Mouse (Mus musculus) liver, embryonic 14.5 days (tissue): ENCODE measurements around the gene E2f8. TPM values are rescaled to one million over a fixed set of nuclear protein-coding genes. Genes with fewer than 3 reads are reported as not detected.

ENCODE experiments used
- ATAC-seq: fragments of 200-750 bp; cut with Nextera tagmentation; 2 replicates; pipeline ENCODE4 v1.8.0; 2017; ENCODE audit warnings: moderate number of reproducible peaks, mild to moderate bottlenecking, moderate library complexity; ENCODE audit not compliant: insufficient read depth
- DNase-seq, 3 experiments: peaks; one replicate each; pipeline ENCODE4 v3.0.0-alpha.2; 2012 to 2013; ENCODE audit warnings: low read depth in 3 of 3, low spot score in 3 of 3
- H3K27ac ChIP-seq: fragments of 300-500 bp; sonication (generic); 2 replicates; pipeline ENCODE4 v1.5.1; 2014; ENCODE audit warnings: moderate library complexity, mild to moderate bottlenecking, control low read depth, inconsistent platforms
- H3K27me3 ChIP-seq: fragments of 300-500 bp; sonication (generic); 2 replicates; pipeline ENCODE4 v1.6.1; 2014; ENCODE audit warnings: mild to moderate bottlenecking, low read length, moderate library complexity; ENCODE audit not compliant: control insufficient read depth, insufficient read depth
- H3K36me3 ChIP-seq: fragments of 300-500 bp; sonication (generic); replicated peaks from 2 replicates; pipeline ENCODE4 v1.6.1; 2014; ENCODE audit warnings: low read depth; ENCODE audit not compliant: control insufficient read depth, insufficient read depth
- H3K4me1 ChIP-seq, 2 experiments: fragments of 200-500 bp in 1 of 2; fragments of 300-500 bp in 1 of 2; sonication (generic) in 1 of 2; replicated peaks; 2 replicates each; pipeline ENCODE4 v1.6.1; 2012 to 2014; ENCODE audit warnings: antibody characterized with exemption in 1 of 2, inconsistent platforms in 1 of 2, low read length in 1 of 2; ENCODE audit not compliant: control insufficient read depth in 2 of 2, insufficient read depth in 2 of 2
- H3K4me2 ChIP-seq: fragments of 300-500 bp; sonication (generic); 2 replicates; pipeline ENCODE4 v1.6.1; 2014; ENCODE audit warnings: low read depth, mild to moderate bottlenecking, control low read depth, moderate library complexity
- H3K4me3 ChIP-seq, 2 experiments: fragments of 200-500 bp in 1 of 2; fragments of 300-500 bp in 1 of 2; sonication (generic) in 1 of 2; 2 replicates each; pipeline ENCODE4 v1.5.1; 2012 to 2014; ENCODE audit warnings: low read depth in 2 of 2, low read length in 2 of 2, mild to moderate bottlenecking in 2 of 2, control low read depth in 1 of 2, inconsistent platforms in 1 of 2, moderate library complexity in 1 of 2; ENCODE audit not compliant: insufficient read depth in 1 of 2
- H3K9ac ChIP-seq: fragments of 300-500 bp; sonication (generic); replicated peaks from 2 replicates; pipeline ENCODE4 v1.6.1; 2014; ENCODE audit warnings: mild to moderate bottlenecking, control low read depth, moderate library complexity
- H3K9me3 ChIP-seq: fragments of 300-500 bp; sonication (generic); 2 replicates; pipeline ENCODE4 v1.6.1; 2016; ENCODE audit warnings: low read length, mixed read lengths; ENCODE audit not compliant: control insufficient read depth
- CTCF ChIP-seq: IDR thresholded peaks from 2 replicates; pipeline ENCODE4 v1.5.1; 2016; ENCODE audit warnings: antibody characterized with exemption, low read depth, control low read depth
- EP300 ChIP-seq: IDR thresholded peaks from 2 replicates; pipeline ENCODE4 v1.6.1; 2016; ENCODE audit warnings: antibody characterized with exemption, low read depth
- WGBS: fragments of 180-500 bp; shearing (Covaris S2); extraction: QIAGEN DNeasy Blood & Tissue Kit; methylation state at CpG from one replicate; pipeline ENCODE4 v1.1.7; 2014; ENCODE audit not compliant: insufficient replicate concordance; 5-methylcytosine and 5-hydroxymethylcytosine counted together
- polyA plus RNA-seq, 2 experiments: library from polyadenylated mRNA; depleted of rRNA in 1 of 2; stranded (reverse) in 1 of 2; unstranded in 1 of 2; fragments of >200 nt; fragmentation: Nextera tagmentation in 1 of 2; extraction: Ambion mirVana in 1 of 2; gene quantifications; 2 replicates each; pipeline versions ENCODE4 v1.2.1 to v1.2.3; 2012 to 2014

Gene E2f8
- polyA plus RNA-seq, 2 experiments: 25.9 to 28.2 TPM

DNA sequence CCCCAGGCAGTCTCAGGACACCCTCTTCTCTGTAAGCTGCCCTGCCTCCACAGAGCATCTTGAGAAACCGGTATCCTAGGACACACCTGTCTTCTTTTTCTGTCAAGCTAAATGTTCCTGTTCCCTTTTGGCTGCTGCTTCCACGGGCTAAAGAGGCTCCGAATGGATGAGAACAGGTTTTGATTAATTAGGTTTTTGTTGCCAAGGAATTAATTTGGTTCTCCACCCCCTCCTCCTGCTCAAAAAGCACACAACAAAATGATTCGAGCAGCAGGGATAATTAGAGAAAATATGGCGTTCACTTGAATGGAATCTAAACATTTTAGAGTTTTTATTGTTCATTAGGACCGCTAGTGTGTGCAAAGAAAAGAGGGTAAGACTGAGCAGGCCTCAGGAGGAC lies 28.9 kb upstream of the E2f8 start:
- ATAC-seq (no peak), DNase-seq (no peak)
- no peak for TF ChIP-seq EP300
- no peak for TF ChIP-seq CTCF
- no peaks in the 10 kb centered on the region for H3K9me3 ChIP-seq
- no peak overlapping the region for H3K4me3 ChIP-seq
- H3K4me2 ChIP-seq: no peak overlapping the region
- no peaks in the 10 kb centered on the region for H3K36me3 ChIP-seq
- H3K4me1 ChIP-seq: peaks cover 3 to 9% of the 10 kb centered on the region in 2 experiments; a peak in 3 of 4 replicates
- 63% methylated on average over 6 of the region's 6 CpGs for WGBS
- no peak overlapping the region for H3K9ac ChIP-seq
- H3K27ac ChIP-seq: no peak overlapping the region
- H3K27me3 ChIP-seq: no peaks in the 10 kb centered on the region

- WGBS: 30% methylated on average over 4 of the region's 4 CpGs
- peaks cover 3 to 9% of the 10 kb centered on the region in 2 experiments; a peak in 3 of 4 replicates for H3K4me1 ChIP-seq
- no peak overlapping the region for H3K4me2 ChIP-seq
- ATAC-seq (no peak), DNase-seq (no peak)
- H3K27me3 ChIP-seq: no peaks in the 10 kb centered on the region
- TF ChIP-seq EP300: no peak
- TF ChIP-seq CTCF: no peak
- no peaks in the 10 kb centered on the region for H3K36me3 ChIP-seq
- H3K4me3 ChIP-seq: no peak overlapping the region
- no peak overlapping the region for H3K27ac ChIP-seq
- H3K9me3 ChIP-seq: no peaks in the 10 kb centered on the region
- no peak overlapping the region for H3K9ac ChIP-seq
These were observed 27.9 kb upstream of the E2f8 start for GRCm38 (mm10) chr7:48909342-48909671.

DNA sequence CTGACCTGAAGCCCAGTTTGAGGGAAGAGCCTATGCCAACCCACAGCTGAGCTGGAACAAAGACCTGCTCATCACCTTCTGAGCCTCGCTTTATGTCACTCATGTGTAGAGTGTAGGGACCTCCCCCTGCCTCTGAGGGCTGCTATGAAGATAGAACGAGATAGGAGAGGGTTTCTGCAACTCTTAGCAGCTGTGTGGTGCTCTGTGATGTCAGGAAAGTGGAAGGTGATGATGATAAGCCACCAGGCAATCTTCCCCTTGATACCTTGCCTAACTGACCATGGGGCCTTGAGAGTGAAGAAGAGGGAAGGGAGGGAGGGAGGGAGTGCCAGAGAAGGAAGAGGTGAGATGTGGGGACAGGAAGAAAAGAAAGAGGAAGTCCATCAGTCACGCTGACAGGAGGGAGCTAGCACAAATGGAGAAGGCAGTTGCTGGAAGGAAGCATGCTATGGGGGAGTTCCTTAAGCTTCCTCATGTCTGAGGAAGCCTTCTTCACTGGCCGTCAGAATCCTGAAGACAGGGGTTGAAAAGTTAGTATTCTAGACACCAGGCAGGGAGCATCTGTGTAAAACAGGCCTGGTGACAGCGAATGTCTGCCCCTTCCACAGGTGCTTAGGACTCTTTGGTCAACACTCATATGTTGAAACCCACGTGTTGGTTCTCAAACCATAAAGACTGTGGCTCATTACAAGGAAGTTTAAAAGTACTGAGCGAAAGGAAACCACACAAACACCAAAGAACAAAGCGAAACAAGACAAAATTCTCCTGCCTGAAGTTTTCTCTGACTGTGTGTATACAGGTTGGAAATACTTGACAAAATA lies 27.3 kb upstream of the E2f8 start, which contains the start of gene Nav2:
Nav2 (plus strand) TSS at position 196 of the 821 bp plus-strand sequence.
- Histone ChIP-seq H3K4me2 (no peak within 1 kb of the TSS), H3K36me3 (no peaks in the 10 kb centered on the region), H3K9me3 (no peaks in the 10 kb centered on the region), H3K27ac (no peak within 1 kb of the TSS), H3K4me3 (no peak within 1 kb of the TSS), H3K4me1 (peaks cover 3 to 9% of the 10 kb centered on the region in 2 experiments; a peak in 3 of 4 replicates), H3K27me3 (no peaks in the 10 kb centered on the region), H3K9ac (no peak within 1 kb of the TSS)
- DNase-seq (peak in 2 of 3 experiments; percentile 0 to 4), ATAC-seq (peak; percentile 41; the same call in 1 of the 2 replicates)
- TF ChIP-seq CTCF (no peak), EP300 (no peak)
- 12% methylated on average over 8 of the region's 8 CpGs for WGBS

DNA sequence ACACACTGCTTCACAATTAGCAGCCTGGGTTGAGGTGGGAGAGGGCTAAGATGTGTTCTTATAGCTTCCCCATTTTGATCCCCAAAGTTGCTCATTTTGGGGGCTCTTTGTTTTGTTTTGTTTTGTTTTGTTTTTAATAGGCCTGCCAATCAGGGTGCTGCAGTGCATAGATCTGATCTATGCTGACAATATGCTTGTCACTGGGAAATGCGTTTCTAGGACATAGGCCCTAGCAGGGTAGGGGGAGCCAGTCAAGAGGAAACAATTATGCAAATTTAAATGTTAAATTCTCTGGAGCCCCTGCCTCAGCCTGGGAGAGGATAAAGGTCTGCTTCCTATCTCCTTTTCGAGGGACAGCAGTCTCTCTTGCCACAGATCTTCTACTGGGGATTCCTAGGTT lies 21.1 kb upstream of the E2f8 start:
- H3K27me3 ChIP-seq: peaks cover 7% of the 10 kb centered on the region
- no peak overlapping the region for H3K9ac ChIP-seq
- H3K36me3 ChIP-seq: no peaks in the 10 kb centered on the region
- no peak overlapping the region for H3K4me2 ChIP-seq
- TF ChIP-seq CTCF (no peak), EP300 (no peak)
- H3K9me3 ChIP-seq: no peaks in the 10 kb centered on the region
- H3K4me3 ChIP-seq: no peak overlapping the region
- ATAC-seq (no peak), DNase-seq (no peak)
- H3K4me1 ChIP-seq: peaks cover 0 to 7% of the 10 kb centered on the region in 2 experiments; a peak in 2 of 4 replicates
- no peak overlapping the region for H3K27ac ChIP-seq
- WGBS: 27% methylated on average over 2 of the region's 2 CpGs

- WGBS: 36% methylated on average over 8 of the region's 8 CpGs
These were observed 19.2 kb upstream of the E2f8 start for GRCm38 (mm10) chr7:48900408-48901167.

More at GRCm38 (mm10) chr7:48900408-48901167, 19.2 kb upstream of the E2f8 start:
- Histone ChIP-seq H3K27ac (no peak overlapping the region), H3K4me2 (no peak overlapping the region), H3K27me3 (peaks cover 7% of the 10 kb centered on the region), H3K9me3 (no peaks in the 10 kb centered on the region), H3K4me3 (no peak overlapping the region), H3K36me3 (no peaks in the 10 kb centered on the region), H3K4me1 (peaks cover 0 to 11% of the 10 kb centered on the region in 2 experiments; a peak in 2 of 4 replicates), H3K9ac (no peak overlapping the region)
- DNase-seq (no peak), ATAC-seq (no peak)
- no peak for TF ChIP-seq CTCF
- TF ChIP-seq EP300: no peak
